Mouse (Mus musculus): ENCODE measurements around the gene Brd2.

Brd2 gene

DNA sequence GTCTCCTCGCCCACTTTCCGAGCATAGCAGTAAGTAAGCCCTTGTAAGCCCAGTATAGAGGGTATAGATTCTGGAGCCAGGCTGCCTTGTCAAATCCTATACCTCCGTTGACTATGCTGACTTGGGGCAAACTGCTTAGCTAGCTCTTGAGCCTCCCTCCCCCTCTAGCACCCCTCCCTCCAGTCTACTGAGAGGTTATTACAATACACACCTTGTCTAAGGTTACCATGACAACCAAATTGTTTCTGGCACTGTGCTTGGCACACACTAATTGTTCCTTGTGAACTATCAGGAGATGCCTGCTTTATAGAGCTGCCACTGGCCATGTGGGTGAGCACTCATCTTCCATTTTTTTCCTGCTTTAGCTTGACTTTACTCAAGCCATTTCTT, 12.6 kb downstream of the Brd2 start:
- DNase-seq: no peak

DNA sequence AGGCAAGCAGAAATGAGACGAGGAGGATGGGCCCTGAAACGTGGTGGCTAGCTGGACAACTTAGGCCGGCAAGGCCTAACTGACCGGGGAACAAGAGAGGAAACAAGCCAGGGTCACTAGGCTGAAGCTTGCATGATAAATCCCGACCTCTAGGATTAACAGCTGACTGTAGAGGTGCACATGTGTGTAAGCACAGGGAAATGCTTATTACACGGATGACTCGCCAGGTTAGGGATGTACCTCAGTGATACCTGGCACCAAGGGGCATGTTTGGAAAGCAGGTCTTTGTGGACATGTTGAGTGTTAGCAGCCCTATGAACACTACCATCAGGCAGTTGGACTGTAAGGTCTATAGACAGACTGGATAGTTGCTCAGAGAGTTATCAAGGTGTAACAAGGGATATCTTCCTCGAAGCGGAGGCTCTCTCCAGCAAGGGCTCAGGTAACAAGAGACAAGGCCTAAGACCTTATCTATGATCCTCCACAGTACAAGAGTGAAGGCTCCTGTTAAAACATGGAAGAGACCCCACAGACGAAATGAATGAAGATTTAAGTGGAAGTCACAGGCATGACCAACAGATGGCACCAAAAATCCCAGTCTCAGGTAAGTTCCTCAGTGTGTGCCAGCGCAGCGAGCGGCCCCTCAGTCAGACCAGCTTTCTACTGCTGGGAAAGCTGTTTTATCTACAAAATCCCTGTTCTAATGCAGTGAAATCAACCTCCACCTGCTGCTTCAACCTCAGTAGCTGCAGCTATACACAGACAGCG, 13.2 kb downstream of the Brd2 start:
- no peak for DNase-seq

DNA sequence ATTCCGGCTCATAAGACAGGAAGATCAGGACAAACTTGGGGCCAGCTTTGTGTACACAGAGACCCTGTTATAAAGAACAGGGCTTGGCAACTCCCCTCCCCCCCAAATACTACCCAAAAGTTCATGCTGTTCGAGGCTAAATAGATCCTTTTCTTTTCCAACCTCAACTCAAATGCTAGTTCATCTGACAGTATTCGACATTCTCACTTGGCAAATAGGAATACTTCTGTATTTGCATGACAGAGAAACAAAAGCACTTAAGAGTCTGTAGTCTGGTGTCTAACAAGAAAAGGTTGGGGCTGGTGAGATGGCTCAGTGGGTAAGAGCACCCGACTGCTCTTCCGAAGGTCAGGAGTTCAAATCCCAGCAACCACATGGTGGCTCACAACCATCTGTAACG, 14.0 kb downstream of the Brd2 start:
- DNase-seq: no peak

DNA sequence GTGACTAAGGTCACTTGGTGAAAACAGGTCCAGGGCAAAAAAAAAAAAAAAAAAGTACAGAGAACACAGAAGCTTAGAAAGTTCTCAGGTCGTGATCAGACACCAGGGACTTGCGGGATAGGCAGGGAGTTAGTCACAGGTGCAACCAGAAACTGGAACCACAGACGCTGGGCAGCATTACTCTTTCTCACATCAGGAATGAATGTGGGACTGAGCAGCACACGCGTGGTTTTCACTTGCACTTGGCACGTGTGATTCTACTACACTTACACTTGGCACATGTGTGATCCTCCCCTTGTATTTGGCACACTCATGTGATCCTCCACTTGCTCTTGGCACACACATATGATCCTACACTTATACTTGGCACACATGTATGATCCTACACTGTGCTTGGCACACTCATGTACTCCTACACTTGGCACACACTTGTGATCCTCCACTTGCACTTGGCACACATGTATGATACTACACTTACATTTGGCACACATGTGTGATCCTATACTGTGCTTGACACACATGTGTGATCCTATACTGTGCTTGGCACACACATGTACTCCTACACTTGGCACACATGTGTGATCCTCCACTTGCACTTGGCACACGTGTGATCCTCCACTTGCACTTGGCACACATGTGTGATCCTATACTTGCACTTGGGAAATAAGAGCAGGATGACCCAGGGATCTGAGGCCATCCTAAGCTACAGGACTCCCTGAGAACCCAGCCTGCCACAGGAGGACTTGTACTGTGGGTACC, 15.1 kb downstream of the Brd2 start:
- DNase-seq: no peak

DNA sequence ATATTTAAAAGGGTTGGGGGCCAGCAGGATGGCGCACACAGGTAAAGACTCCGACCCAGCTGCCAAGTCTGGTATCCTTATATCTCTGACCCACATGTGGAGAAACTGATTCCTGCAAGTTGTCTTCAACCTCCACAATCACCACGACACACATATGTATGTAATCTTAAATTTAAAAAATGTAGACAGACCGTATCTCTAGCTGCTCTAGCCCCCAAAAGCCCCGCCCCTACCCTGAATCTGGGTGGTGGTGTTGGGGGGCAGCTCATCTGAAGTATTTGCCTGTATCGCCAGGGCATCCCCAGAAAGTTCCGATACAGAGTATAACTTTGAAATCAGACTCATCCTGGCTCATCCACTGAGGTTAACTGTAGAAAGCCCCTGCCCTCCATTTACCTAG, 15.9 kb downstream of the Brd2 start:
- DNase-seq: no peak

DNA sequence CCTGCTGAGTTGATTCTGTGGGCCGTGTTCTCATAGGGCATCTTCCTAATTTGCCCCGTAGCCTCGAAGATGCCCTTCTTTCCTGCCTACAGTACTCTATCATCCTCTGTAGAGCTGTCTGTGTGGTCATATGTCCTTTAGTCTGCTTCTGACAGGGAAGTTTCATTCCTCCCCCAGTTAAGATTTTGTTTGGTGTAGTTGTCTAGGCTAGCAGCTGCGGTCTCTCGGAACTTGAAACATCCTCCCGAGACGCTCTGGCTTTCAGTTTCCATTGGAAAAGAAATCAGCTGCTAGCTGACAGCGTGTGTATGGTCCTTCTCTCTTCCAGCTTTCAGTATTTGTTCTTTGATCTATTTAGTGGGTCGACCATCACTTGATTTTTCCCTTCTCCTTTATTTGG, 17.6 kb downstream of the Brd2 start:
- DNase-seq: no peak

DNA sequence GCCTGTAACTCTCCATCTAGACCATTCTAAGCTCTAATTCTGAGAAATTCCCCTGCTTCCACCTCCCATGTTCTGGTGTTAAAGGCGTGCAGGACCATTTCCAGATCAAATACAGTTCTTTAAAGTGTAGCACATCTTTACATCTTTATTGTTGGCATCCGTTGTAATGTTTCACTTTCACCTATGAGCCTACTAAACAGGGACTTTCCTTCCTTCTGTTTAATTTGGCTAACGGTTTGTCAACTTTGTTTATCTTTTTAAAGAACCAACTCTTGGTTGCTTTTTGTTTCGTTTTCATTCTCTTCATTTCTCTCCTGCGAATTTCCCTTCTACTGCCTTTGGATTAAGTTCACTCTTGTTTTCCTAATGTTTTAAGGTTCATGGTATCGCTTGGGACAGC, 19.6 kb downstream of the Brd2 start:
- DNase-seq: no peak

DNA sequence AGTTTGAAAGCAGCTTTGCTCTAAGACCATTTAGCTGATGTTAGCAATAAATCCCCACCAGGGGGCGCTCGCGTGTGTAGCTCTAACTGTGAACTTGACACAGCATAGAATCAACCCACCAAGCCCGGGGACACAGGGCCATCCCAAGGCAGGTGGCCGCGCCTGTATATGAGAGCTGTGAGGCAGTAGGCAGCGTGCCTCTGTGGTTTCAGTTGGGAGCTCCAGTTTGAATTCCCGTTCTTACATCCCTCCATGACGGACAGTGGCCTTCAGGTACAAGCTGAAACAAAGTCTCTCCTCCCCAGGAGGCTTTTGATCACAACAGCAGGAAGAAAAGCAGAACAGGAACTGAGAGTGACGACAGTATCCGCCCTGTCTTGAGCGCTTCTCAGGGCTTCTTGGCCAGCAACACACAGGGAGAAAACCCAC, 20.8 kb downstream of the Brd2 start:
- peak; percentile 86 to 99 for DNase-seq

DNA sequence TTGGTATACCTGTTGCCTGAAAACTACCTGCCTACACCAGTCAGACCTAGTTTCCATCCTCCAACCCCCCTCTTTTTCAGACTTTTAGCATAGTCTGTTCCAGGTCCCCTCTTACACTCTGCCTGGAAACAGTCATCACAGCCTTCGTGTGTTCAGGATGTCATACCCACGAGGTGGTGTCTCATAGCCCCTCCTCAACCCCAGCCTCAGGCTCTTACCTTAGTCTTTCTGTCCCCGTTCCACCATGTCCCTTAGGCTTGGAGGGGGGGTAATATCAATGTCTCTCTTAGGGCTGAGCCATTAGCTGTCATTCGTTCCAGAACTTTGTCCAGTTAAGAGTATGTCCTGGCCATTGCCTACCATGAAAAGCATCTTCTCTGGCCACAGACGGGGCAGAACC, 21.2 kb downstream of the Brd2 start:
- no peak for DNase-seq

DNA sequence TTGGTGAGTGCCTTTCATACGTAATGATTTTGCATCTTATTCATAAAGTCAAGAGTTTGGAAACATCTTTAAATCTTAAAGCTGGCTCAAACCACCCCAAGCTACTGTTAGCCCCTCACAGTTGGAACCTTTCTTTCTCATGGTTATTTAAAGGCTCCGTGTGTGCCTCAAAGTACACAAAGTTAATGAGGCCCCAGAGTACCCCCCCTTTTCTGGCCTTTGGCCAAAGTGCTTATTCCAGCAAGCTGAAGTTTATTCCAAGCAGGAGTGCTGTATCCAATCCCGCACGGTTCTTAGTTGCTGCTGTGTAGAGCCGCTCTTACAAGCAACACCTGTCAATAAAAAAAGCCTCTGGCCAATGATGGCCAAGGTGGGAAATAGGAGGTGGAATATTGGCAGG, 22.9 kb downstream of the Brd2 start:
- no peak for DNase-seq

DNA sequence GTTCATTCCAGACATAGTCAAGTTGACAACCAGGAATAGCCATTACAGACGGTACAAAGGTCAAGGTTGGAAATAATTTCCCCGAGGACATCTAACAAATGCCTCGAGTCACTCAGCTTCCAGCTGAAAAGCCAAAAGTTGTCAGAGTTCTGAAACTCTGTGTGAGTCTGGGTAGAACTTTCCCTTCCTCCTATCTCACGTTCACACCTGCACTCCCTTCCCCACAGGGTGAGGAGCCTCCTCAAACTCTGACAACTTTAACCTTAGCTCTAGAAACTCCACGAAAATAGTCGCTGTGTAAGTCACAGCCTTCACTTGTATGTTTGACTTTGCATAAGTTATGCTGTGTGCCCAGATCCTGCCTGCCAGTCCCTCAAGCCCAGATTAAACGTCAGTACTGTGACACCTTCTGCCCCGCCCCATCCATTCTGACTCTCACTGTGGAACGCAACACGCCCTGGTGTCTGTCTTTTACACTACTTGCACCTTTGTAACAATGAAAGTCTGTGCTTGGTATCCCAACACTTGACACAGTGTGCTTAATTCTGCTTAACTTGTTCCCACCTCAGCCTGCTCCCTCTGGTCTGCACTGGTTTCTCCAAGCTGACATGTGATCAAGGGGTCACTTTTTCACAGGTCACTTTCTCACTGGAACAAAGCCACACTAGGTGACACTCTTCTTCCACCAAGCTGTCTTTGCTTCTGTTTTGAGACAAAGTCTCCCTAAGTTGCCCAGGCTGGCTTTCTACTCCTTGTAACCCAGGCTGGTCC, 23.5 kb downstream of the Brd2 start:
- DNase-seq: no peak

DNA sequence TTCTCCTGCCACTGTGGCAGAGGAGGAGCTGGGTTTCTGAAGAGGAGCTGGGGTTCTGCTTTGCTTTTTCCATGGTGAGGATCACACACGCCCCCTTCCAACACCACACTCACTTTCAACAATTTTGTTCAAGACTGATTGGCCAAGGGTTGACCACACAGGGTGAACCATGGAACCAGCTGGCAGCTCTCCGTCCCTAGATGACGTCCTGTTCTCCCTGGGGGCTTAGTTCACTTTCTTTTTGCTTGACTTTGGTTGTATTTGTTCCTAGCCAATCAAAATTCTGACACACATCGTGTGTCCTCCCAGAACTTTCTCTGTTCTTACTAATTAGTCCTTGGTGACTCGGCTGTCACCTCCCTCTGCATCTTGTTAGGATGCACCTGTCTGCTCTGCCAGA, 25.2 kb downstream of the Brd2 start:
- no peak for DNase-seq

DNA sequence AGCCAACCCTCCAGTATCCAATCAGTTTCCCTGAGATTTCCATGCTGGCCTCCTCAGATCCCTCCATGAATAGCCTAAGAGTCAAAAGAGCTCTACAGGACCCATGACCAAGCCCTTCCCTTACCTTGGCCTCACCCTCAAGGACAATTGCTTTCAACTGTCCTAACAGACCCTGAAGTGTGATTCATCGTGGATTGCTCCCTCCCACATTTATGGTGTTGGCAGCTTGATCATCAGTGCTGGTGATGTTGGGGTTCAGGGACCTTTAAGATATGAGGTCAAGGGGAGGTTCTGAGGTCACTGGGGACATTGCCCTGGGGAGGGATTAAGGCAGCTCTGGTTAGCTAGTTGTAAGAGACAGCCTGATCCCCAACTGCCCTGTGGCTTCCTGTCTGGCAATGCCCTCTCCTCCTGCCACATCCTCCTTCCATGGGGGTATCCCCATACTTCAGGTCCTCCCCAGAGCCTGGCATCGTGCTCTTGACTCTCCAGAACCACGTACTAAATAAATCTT, 25.9 kb downstream of the Brd2 start:
- DNase-seq: no peak

DNA sequence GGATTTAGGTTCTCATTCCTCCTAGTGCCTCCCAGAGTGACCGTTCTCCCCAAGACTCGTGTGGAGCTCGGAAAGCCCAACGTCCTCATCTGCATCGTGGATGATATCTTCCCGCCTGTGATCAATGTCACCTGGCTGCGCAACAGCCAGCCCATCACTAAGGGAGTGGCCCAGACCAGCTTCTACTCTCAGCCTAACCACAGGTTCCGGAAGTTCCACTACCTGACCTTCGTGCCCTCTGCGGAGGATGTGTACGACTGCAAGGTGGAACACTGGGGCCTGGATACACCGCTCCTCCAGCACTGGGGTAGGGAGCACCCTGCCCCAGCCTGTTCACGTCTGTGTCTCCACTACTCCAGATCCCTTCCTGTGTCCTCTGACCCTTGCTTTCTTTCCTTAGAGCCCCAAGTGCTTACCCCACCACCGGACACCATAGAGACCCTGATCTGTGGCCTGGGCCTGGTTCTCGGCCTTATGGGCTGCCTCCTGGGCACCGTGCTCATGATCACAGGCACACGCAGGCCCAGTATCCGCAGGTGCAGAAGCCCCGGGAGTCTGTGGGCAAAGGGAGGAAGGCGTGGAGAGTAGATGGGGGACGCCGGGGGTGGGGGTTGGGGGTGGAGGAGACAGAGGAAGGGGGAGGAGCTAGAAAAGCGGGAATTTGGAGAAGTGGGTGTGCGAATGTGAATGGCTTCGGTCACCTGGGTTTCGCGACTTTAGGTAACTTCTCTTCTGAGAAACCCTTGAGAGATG, 28.0 kb downstream of the Brd2 start:
- no peak for DNase-seq

DNA sequence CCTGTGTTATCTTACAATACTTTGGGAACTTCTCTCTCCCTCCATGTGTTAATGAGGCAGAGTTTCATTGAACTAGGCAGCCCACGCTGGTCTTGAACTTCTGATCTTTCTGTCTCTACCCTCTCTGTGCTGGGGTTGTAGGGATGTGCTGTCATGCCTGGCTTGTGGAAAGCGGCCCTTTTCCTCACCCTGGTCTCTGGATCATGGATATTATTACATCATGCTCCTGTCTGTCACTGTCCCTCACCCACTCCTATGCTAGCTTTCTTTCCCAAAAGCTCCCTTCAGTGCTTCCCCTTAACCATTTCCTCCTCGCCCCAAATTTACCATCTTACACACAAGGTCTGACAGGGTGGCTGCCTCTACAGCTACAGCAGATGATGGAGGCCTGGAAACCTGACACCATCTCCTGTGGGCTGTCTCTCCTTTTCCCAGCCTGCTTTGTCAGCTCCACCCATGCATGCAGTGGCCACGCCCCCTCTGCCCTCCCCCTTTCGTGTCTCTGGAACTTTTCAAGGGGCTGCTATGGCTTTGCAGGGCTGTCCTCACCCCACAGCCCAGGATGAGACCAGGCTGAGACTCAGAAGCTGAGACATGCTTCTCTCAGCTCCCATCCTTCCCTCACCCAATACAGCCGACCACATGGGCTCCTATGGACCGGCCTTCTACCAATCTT, 29.1 kb downstream of the Brd2 start:
- peak; percentile 51 to 65 for DNase-seq

DNA sequence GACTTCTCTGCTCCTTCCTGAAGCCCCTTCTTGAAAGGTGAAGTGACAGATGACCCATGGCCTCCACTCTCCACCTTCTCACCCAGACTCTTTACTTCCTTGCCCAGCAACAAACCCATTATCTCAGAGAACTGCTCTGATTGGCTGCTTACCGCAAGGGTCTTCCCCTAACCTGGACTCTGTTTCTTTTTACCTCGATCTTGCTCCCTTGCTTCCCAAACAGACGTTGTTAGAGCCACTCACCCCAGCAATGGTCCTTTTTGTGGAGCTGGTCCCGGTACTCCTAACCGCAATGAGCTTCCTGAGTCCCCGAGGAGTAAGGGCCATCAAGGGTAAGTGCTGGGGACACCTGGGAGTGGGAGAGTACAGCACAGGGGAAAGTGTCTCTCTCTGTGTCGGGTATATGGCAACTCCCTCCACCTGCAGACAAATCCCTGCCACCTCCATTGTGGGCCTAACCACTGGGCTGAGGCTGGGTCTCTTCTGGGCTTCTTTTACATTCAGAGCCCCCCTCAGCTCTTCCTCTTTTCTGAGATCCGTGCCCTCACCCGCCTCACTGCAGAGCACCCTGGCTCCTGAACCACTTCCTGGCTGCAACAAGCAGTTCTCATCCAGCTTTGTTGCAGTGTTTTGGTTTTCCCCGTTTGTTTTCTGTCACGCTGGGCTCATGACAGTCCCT, 30.1 kb downstream of the Brd2 start, which contains the start of gene H2-Oa:
Gene H2-Oa (plus strand): TSS at position 144 of the 679 bp plus-strand sequence.
- peak; percentile 47 to 51 for DNase-seq

DNA sequence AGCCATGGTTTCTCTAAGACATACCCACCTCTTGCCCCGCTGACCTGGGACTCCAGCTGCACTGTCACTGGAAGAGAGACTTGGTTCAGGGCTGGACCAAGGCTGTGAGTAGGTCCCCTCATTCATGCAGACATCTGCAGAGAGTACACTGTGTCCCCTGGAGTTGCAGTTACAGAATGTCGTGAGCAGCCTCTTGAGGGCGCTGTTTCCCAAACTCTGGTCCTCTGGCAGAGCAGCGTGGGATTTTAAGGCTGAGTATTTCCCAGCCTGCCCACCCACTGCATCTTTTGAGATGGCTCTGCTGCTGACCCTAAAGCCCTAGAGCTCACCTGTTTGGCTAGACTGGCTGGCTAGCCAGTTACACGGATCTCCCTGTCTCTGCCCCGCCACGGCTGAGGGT, 31.5 kb downstream of the Brd2 start:
- DNase-seq: peak; percentile 39 to 63

DNA sequence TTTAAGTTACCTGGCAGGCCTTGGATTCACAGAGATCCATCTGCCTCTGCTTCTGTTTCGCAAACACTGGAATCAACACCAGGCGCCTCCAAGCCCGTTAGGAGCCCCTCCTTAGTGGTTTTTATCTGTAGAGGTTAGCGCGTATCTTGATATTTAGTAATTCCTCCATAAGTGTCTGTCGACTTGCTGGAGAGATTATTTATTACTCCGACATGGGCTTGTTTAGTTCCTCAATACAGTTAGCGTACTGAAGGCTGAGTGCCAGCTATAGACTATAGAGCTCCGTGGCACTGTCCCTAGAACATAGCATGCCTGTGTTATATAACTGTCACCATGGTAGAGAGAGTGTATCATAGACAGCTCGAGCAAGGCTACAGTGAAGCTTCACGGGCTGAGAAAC, 34.3 kb downstream of the Brd2 start:
- no peak for DNase-seq

DNA sequence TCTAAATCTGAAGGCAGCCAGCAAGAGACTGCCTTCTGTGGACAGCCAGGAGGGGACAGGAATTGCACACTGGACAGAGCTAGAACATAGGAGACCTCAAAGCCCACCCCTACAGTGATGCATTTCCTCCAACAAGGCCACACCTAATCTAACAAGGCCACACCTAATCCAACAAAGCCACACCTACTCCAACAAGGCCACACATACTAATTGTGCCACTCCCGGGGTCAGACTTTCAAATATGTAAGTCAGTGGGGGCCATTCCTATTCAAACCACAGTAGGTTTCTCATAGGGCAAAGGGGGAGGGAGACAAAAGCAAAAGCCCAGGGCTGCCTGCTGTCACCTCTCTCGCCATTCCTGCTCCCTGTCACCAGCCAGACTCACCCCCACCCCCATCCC, 35.0 kb downstream of the Brd2 start:
- DNase-seq: no peak

DNA sequence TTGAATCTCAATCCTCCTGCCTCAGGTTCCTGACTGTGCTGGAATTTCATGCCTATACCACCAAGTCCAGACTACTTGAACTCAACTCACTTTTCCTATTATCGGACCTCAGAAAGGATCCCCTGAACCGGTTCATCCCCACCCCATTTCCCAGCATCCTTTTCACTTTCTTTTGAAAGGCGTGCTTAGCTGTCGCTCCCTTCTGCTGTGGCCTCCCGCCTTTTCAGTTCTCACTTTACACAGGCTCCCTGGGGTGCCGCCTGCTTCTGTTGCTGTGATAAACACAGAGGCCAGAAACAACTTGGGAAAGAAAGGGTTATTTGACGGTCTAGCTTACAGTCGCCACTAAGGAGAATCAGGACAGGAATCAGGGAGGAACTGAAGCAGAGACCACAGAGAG, 39.3 kb downstream of the Brd2 start:
- DNase-seq: no peak

DNA sequence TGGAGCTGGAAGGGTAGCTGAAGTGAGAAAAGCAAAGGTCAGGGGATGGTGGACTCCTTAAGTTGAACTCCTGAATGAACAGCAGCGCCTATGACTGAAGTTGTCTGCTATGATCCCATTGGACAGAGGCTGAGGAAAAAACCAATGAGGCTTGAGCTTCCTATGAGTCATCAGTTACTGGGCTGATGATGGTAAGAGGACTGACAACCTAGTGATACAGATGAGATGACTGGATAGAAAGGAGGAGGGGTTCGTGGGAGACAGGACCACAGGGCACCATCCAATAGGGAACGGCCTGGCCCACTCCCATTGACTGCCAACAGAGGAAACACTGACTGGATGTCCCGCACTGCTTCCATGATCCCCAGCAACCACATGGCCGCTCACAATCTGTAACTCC, 42.8 kb downstream of the Brd2 start:
- DNase-seq: no peak

Measured in spleen, adult 18-20 months (tissue).